Mouse (Mus musculus) c-Kit-positive CD71-positive TER-119-positive erythroid progenitor cells, embryonic 14.5 days (primary cell): ENCODE data around the gene Svs5.
"Not testable (repeated sequence)": the region's sequence is repeated elsewhere in the genome, so short reads cannot be mapped to it uniquely, and the experiment has no call there.

Source experiments
- DNase-seq: peaks from one replicate; pipeline ENCODE4 v3.0.0-alpha.2; 2013; ENCODE audit warnings: low spot score

The Svs5 gene

DNA sequence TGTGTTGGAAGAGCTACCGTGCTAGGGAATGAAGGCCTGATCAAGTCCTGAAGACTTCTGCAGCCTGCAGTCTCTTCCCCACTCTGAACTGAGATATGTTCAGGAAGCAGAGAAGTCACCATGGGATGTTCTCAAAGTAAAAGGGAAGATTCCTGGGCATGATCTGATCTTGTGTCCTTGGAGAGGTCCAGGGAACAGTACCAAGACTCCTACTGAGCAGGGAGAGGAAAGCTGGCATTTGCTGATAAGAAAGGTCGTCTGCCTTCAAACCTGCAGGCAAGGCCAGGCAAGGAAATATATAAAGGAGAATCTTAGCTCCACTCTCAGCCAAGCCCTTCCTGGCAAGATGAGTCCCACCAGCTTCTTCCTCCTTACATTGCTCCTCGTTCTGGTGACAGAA is at the start of gene Svs5:
TSS of gene Svs5 (plus strand) at position 301 of the 400 bp plus-strand sequence.
- DNase-seq, result not testable (repeated sequence)

DNA sequence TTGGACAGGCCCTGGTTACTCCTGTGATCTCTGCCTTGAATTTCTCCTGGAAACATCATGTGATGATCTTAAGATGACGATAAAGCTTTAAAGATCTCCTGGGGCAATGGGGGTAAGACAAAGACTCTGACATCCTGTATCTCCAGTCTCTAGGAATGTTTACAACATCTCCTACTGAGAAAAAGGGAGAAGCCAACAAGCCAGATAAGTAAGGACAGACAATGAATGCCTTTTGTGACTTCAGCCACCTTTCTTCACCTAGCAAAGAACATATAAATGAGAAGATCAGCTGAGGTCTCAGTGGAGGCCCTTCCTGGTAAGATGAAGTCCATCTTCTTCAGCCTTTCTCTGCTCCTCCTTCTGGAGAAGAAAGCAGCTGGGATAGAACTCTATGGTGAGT is 43.6 kb upstream of the Svs5 start, which contains the start of gene Svs3a:
TSS of gene Svs3a (plus strand) at position 301 of the 400 bp plus-strand sequence.
- DNase-seq, result not testable (repeated sequence)

DNA sequence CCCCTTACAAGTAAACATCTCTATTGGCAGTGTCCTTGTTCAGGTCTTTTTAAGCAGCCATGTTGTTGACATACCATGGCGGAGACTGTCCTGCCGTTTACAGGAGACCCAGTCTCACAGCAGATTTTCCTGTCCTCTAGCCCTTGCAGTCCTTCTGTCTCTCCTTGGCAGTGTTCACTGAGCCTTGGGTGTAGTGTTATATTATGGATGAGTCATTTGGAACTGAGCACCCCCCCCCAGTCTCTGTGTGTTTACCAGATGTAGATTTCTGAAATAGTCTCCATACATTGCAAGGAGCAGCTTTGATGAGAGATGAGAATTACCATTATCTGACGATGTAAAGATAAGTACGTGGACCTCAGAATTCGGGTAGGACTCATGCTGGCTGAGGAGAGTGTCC is 19.9 kb upstream of the Svs5 start:
- DNase-seq, result no peak

DNA sequence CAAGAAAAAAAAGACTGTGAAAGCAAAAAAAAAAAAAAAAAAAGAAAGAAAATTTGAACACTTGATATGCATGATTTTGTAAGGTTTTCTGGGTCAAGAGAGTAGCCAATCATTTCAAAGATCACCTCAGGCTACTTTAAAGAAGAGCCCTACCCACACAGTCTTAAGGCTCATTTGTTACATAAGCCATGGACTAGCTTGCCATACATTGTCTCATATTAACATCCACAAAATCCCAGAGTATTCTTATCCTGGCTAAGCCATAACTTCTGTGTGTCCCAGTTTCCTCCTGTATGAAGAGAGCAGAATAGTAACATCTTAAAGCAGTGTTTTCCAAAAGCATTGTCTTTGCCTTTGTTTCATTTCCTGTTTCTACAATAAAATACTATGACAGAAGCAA is 17.1 kb upstream of the Svs5 start:
- DNase-seq, result not testable (repeated sequence)

DNA sequence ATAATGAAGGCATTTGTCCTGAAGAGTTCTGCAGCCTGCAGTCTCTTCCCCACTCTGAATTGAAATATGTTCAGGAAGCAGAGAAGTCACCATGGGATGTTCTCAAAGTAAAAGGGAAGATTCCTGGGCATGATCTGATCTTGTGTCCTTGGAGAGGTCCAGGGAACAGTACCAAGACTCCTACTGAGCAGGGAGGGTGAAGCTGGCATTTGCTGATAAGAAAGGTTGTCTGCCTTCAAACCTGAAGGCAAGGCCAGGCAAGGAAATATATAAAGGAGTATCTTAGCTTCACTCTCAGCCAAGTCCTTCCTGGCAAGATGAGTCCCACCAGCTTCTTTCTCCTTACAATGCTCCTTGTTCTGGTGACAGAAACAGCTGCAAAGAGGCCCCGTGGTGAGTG is 16.1 kb upstream of the Svs5 start, which contains the start of gene Svs6:
TSS of gene Svs6 (plus strand) at position 301 of the 400 bp plus-strand sequence.
- DNase-seq, result not testable (repeated sequence)

DNA sequence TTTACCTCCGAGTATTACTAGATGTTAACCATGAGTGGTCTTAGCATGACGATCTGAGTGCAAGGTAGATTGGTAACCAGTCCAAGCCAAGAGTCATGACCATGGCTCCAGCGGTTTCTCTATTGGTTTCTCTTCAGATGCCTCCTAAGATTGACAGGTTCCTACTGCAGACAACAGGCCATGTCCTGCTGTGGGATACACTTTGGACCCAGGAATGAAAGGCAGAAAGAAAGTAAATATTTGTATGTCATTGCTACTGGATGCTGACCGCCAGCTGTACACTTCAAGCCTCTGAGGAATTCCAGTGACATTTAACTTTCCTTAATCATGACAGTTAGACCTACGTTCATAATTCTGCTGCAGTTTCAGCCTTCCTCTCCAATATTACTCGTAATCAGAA is 11.6 kb upstream of the Svs5 start:
- DNase-seq, result no peak

DNA sequence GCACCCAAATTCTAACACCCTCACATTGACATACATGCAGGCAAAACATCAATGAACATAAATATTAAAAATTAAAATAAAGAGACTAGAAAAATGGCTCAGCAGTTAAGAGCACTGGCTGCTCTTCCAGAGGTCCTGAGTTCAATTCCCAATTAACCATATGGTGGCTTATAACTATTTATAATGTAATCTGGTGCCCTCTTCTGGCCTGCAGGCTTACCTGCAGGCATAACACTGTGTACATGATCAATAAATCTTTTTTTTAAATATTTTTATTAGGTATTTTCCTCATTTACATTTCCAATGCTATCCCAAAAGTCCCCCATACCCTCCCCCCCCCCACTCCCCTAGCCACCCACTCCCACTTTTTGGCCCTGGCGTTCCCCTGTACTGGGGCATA is 11.2 kb downstream of the Svs5 start:
- not testable (repeated sequence) for DNase-seq

DNA sequence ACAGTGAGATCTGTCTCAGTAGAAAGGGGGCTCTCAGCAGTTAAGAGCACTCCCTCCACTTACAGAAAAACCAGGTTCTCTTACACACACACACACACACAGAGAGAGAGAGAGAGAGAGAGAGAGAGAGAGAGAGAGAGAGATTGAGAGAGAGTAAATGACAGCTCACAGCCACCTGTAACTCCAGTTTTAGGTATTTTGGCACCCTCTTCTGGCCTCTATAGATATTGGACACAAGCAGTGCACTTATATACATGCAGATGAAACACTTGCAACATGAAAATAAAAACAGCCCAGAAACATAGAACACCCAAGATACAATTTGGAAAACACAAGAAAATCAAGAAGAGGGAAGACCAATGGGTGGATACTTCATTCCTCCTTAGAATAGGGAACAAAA is 15.2 kb downstream of the Svs5 start:
- DNase-seq, result not testable (repeated sequence)

DNA sequence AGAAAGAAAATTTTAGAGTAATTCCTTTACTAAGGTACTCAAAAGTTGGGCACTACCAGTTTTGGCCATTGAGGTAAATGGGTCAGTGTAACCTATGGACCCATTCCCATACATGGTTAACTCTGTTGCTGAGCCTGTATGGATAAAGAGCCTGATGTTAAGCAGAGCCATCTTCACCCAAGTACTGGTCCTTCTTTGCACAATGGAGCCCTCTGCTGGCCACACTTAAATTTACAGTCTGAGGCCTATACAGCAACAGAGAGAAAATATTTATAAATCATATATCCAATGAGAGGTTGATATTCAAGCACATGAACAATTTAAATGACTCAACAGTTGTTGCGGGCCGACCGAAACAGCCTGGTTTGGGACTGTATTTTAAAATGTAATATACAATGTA is 16.4 kb downstream of the Svs5 start:
- DNase-seq, result peak; percentile 19

DNA sequence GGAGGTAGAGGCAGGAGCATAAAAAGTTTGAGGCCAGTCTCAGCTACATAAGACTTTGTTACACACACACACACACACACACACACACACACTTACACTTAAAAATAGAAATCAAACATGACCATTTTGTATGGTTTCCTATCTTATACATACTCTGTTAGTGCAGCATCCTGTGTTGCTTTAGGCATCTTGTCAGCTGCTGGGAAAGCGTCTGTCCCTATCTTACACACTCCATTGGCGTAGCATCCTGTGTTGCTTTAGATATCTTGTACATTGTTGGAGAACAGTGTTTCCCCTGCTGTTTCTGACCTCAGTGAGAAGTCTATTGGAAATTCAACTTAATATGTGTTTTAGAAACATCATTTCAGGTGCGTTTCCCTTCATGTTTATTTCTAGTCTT is 20.2 kb downstream of the Svs5 start:
- DNase-seq, result no peak

DNA sequence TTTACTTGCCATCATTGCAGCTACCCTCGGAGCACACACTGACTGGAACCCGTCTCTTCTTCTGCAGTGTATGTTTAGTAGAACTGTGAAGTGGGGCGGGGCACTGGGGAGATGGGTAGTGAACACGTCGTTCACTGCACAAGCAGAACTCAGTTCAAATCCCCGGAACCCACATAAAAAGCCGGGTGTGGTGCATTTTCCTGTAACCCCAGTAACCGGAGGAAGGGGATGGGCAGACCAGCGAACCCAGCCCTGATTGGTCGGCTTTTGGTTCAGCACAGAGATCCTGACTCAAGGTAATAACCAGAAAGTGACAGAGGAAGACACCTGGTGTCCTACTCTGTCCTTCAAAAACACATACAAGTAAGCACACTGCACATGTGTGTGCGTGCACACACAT is 20.8 kb downstream of the Svs5 start:
- no peak for DNase-seq

DNA sequence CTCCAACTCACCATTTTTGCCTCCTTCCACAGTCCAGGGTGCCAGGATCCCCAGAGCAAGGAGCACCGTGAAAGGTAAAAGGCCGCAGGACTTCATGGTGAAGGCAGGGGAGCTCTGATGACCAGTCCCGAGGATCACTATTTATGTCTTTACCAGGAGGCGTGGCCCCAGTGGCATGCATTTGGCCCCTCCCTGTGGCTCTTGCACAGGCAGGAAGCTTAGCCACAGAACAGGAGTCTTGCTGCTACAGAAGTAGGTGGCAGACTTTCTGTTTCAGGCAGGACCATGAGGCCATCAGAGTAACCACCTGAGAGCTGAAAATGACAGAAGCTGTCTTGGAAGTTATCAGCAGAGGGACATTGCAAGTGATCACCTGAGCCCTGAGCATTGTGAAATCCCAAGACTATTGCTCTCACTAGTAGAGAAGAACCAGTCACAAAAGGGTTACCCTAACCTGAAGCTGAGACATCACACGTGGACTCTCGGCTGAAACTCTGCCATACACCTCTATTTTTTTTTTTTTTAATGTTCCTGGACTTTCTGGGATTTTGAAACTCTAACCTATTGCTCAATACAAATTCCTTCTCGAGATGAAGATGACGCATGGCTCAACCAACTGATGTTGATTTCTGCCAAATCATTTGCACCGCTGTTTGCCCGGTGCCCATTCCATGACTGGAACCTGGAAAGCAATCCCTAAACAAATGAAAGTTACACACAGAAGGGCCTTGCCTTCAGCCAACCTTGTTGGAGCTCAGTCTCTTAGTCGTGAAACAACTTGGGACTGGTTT is 23.8 kb downstream of the Svs5 start:
- DNase-seq, result no peak

DNA sequence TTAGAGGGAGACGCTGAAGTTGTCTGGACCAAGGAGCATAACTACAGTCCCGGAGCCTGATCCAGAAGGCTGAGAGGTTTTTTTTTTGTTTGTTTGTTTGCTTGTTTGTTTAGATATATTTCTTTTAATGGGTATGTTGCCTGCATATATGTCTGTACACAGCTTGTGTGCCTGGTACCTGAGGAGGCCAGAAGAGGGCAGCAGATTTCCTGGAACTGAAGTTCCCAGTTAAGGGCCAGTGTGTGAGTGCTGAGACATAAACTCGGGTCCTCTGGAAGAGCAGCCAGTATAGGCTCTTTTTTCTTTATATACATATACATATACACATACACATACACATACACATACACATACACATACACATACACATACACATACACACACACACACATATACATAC is 25.8 kb downstream of the Svs5 start:
- no peak for DNase-seq

DNA sequence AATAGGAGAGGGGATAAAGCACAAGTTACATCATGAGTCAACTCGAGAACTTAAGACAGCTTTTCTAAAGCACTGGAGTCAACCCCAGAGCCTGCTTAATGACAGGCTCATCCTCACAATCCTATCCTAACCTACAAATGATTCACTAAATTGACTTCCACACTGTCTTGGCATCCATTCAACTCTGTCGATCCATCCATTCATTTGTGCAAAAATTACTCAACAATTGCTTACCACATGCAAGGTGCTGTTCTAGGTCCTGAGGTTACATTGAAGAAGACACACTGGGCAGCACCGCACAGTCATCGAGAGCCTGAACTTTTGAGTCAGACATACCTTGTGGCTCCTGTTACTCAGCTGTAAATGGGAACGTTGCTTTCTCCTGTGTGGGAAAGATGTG is 26.5 kb downstream of the Svs5 start:
- no peak for DNase-seq

DNA sequence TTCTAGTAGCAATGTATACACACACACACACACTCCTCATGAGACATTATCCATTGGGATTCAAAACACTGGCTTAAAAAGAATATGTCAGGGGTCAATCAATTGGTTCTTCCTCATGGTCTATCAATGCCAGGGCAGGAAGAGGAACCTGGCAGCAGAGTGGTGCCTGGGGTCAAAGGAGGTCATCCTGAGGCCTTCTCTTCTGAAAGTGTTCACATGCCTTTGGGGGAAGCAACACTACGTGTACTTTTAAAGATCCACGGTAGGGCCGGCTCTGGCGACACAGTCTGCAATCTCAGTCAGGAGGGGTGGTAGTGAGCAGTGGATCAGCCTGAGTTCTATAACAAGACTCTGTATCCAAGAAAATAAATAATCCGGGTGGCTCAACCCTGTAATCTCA is 27.1 kb downstream of the Svs5 start:
- no peak for DNase-seq

DNA sequence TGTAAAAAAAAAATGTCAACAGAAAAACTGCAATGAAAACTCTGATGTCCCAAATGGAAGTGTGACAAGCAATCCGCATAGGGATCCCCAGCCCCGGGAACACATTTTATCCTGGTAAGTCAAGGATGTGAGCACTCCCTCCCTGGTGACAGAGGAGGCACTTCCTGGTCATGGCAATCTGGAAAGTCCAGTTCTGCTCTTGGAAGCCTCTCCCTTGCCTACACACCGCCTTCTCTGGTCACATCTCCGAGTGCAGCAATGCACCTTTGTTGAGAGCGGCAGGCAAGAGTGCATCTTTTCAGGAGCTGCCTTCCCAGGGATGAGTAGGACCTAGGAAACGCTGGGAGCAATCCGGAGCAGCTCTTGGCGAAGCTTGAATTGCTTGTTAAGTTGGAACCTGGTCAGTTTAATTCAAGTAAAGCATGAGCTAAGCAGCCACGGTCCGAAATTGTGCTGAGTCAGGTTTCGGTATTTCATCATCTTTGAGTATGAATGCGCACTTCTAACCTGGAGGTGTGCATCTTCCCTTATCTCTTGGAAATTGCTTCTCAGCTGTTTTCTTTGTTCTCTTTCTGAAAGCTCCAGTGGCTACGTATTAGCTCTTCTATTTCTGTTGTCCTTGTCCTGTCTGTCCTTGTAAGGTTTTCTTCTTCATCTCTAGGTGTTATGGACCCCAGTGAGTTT is 28.6 kb downstream of the Svs5 start:
- no peak for DNase-seq

DNA sequence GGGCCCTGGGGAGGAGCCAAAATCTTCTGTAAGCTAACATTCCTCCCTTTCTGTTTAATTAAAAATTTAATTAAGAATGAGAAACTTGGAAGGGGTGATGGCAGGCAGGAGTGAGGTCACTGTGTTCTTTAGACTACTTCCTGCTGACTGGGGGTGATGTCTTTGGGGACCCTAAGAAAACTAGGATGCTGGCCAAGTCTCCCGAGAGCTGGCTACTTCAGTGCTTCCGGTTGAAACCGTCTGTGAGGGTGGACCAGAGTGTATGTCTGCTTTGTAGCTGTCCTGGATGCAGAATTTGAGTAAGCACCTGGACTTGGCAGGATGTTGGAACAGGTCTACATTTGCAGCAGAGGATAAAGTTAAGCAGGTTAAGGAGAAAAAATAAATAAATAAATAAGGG is 34.4 kb downstream of the Svs5 start:
- no peak for DNase-seq

DNA sequence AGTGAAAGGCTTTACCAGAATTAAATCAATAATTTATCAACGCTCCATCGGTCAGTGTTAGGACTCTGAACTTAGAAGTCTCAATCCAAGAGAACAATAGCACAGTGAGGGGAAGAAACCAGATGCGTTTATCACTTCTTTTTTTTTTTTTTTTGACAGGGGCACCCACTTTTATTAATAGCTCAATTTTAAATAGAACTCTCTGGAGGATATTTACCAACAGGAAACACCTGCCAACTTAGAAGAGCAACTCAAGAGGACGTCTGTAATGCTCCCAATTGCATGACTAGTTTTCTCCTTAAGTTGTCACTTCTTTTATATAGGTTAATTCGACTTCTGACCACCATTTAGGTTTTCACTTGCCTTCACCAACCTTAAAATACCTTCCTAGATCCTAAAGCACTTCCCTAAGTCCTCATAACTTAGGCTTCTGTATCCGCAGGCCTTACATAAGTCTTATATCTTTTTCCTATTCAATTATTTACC is 36.1 kb downstream of the Svs5 start:
- no peak for DNase-seq

DNA sequence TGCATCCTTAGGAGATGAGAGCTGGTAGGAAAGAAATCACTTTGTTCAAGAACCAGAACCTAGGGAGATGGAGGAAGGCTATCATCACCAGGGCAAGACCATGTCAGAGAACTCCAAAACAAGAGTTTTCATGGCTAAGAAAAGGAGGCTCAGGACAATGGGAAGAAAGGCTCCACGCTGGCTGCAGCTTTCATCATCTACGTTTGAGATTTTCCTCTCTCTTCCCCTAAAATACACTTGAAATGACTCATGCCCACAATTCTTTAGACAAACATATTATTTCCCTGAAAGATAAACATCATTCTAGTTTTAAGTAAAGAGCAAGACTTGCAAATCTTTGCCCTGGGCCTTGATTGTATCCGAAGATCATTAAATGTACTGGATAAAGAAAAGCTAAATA is 38.8 kb downstream of the Svs5 start:
- no peak for DNase-seq

DNA sequence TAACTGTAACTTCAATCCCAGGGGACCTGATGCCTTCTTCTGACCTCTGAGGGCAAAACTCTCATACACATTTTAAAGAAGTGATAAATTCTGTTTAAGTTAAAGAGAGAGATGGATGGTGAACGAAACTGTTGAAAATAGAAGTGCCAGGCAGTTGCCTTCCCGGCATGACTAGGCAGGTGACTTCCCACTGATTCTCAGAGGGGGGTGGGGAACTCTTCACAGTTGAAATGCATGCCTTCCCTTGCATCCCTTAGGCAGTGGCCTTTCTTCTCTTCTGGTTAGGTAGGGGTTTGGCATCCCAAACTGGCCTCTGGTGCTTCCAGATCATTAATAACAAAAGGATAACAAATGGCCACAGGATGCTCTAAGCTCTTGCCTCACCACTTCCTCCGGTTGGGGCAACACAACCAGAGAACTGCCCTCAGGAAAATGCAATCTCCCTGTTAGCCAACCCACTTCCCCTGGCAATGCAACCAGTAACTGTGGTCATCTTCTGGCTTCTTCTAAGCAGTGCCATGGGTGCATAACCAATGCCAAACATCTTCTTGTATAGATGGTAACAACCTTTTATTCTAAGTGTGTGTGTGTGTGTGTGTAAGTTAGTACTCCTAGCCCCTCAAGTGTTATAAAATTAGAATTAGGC is 40.0 kb downstream of the Svs5 start:
- no peak for DNase-seq

DNA sequence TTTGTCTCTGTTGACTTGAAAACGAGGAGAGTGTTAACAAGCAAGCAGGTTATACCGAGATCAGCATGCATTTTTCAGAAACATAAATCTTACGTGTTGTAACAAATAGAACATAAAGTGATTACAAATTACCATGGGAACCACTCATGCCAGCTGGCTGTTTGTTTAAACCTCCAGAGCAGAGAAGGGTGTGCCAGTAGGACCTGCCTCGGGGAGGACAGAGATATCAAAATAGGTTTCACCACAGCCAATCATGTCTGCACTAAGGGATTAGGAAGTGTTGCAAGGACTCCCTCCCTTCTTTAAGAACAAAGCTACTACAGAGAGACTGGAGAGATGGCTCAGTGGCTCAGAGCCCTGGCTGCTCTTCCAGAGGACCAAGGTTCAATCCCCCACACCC is 40.6 kb downstream of the Svs5 start:
- DNase-seq, result no peak

DNA sequence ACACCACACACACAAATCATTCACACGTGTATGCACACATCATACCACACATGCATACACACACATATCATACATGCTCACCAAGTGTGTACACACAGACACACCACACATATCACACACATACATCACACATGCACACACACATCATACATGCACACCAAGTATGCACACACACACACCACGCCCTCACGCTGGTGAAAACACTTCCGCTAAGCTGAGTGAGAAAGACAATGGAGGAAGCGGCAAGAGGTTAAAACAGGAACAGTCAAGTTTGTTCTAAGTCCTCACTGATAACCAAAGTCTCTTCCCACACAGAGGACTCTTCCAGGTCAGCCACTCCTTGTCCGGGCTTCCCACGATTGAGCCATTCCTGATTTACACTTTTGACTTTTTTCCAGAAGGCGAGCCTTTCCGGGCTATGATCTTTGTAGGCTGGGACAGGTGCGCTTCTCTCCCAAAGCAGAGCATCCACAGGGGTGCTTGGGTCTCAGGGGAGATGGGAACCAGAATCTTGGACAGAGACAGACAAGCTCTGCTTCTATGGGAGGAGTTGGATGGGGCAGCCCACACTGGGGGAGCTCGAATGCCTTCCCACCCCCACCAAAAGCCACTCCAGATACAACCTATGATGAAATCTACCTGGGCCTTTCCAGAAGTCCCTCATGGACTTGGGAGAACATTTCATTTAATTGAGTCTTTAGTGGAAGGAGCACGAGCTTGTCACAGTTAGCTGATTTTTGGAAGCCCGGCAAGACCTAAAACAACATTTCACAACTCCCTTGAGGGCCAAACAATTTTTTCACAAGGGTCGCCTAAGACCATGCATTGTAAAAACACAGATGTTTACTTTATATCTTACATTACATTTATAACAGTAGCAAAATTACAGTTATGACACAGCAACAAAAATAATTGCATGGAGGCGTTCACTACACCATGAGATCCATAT is 45.2 kb downstream of the Svs5 start:
- no peak for DNase-seq
